Mouse (Mus musculus): ENCODE measurements around the gene Spata46. TPM values are rescaled to one million over a fixed set of nuclear protein-coding genes. Genes with fewer than 3 reads are reported as not detected.

Gene Spata46
- polyA plus RNA-seq, 1 experiment: not detected

GRCm38 (mm10) chr1:170299496-170299895, 9.1 kb upstream of the Spata46 start:
- no peak overlapping the region for H3K4me3 ChIP-seq (ENCODE audit: insufficient read depth, low read length)
- TF ChIP-seq CTCF (IDR thresholded peaks at IDR 0.05; ENCODE audit: borderline replicate concordance, insufficient read depth, low read length): no peak
- TF ChIP-seq POLR2A (IDR thresholded peaks at IDR 0.05; ENCODE audit: low read depth, low read length): no peak
- H3K4me1 ChIP-seq (ENCODE audit: control insufficient read depth, insufficient read depth, low read length): no peaks in the 10 kb centered on the region
- no peak overlapping the region for H3K27ac ChIP-seq (ENCODE audit: insufficient read depth, low read length)

GRCm38 (mm10) chr1:170301686-170302085, 6.9 kb upstream of the Spata46 start:
- no peak overlapping the region for H3K27ac ChIP-seq (ENCODE audit: insufficient read depth, low read length)
- H3K4me1 ChIP-seq (ENCODE audit: control insufficient read depth, insufficient read depth, low read length): no peaks in the 10 kb centered on the region
- H3K4me3 ChIP-seq (ENCODE audit: insufficient read depth, low read length): no peak overlapping the region
- TF ChIP-seq POLR2A (IDR thresholded peaks at IDR 0.05; ENCODE audit: low read depth, low read length) (no peak), CTCF (IDR thresholded peaks at IDR 0.05; ENCODE audit: borderline replicate concordance, insufficient read depth, low read length) (no peak)

GRCm38 (mm10) chr1:170302456-170302855, 6.1 kb upstream of the Spata46 start:
- Histone ChIP-seq H3K4me3 (ENCODE audit: insufficient read depth, low read length) (no peak overlapping the region), H3K27ac (ENCODE audit: insufficient read depth, low read length) (no peak overlapping the region), H3K4me1 (ENCODE audit: control insufficient read depth, insufficient read depth, low read length) (no peaks in the 10 kb centered on the region)
- TF ChIP-seq CTCF (IDR thresholded peaks at IDR 0.05; ENCODE audit: borderline replicate concordance, insufficient read depth, low read length): no peak
- no peak for TF ChIP-seq POLR2A (IDR thresholded peaks at IDR 0.05; ENCODE audit: low read depth, low read length)

GRCm38 (mm10) chr1:170303103-170303502, 5.5 kb upstream of the Spata46 start:
- Histone ChIP-seq H3K27ac (ENCODE audit: insufficient read depth, low read length) (no peak overlapping the region), H3K4me1 (ENCODE audit: control insufficient read depth, insufficient read depth, low read length) (no peaks in the 10 kb centered on the region), H3K4me3 (ENCODE audit: insufficient read depth, low read length) (no peak overlapping the region)
- TF ChIP-seq POLR2A (IDR thresholded peaks at IDR 0.05; ENCODE audit: low read depth, low read length) (no peak), CTCF (IDR thresholded peaks at IDR 0.05; ENCODE audit: borderline replicate concordance, insufficient read depth, low read length) (no peak)

GRCm38 (mm10) chr1:170305002-170305401, 3.6 kb upstream of the Spata46 start:
- no peak overlapping the region for H3K27ac ChIP-seq (ENCODE audit: insufficient read depth, low read length)
- H3K4me3 ChIP-seq (ENCODE audit: insufficient read depth, low read length): no peak overlapping the region
- TF ChIP-seq CTCF (IDR thresholded peaks at IDR 0.05; ENCODE audit: borderline replicate concordance, insufficient read depth, low read length) (no peak), POLR2A (IDR thresholded peaks at IDR 0.05; ENCODE audit: low read depth, low read length) (no peak)
- H3K4me1 ChIP-seq (ENCODE audit: control insufficient read depth, insufficient read depth, low read length): no peaks in the 10 kb centered on the region

GRCm38 (mm10) chr1:170306232-170306631, 2.4 kb upstream of the Spata46 start, which contains the start of gene Gm7694:
Gene Gm7694 (minus strand): TSS chr1:170306332.
- TF ChIP-seq POLR2A (IDR thresholded peaks at IDR 0.05; ENCODE audit: low read depth, low read length) (no peak), CTCF (IDR thresholded peaks at IDR 0.05; ENCODE audit: borderline replicate concordance, insufficient read depth, low read length) (no peak)

GRCm38 (mm10) chr1:170311431-170311830, 2.8 kb downstream of the Spata46 start:
- TF ChIP-seq CTCF (IDR thresholded peaks at IDR 0.05; ENCODE audit: borderline replicate concordance, insufficient read depth, low read length) (no peak), POLR2A (IDR thresholded peaks at IDR 0.05; ENCODE audit: low read depth, low read length) (no peak)
- Histone ChIP-seq H3K4me3 (ENCODE audit: insufficient read depth, low read length) (no peak overlapping the region), H3K4me1 (ENCODE audit: control insufficient read depth, insufficient read depth, low read length) (no peaks in the 10 kb centered on the region), H3K27ac (ENCODE audit: insufficient read depth, low read length) (no peak overlapping the region)

More at GRCm38 (mm10) chr1:170306232-170306631, 2.4 kb upstream of the Spata46 start, which contains the start of gene Gm7694:
- H3K27ac ChIP-seq (ENCODE audit: insufficient read depth, low read length): no peak within 1 kb of the TSS
- H3K4me1 ChIP-seq (ENCODE audit: control insufficient read depth, insufficient read depth, low read length): no peaks in the 10 kb centered on the region
- H3K4me3 ChIP-seq (ENCODE audit: insufficient read depth, low read length): no peak within 1 kb of the TSS

- no peaks in the 10 kb centered on the region for H3K4me1 ChIP-seq (ENCODE audit: control insufficient read depth, insufficient read depth, low read length)
- no peak for TF ChIP-seq POLR2A (IDR thresholded peaks at IDR 0.05; ENCODE audit: low read depth, low read length)
- TF ChIP-seq CTCF (IDR thresholded peaks at IDR 0.05; ENCODE audit: borderline replicate concordance, insufficient read depth, low read length): no peak
- H3K27ac ChIP-seq (ENCODE audit: insufficient read depth, low read length): no peak overlapping the region
- no peak overlapping the region for H3K4me3 ChIP-seq (ENCODE audit: insufficient read depth, low read length)
Measured at GRCm38 (mm10) chr1:170322046-170322445, 13.4 kb downstream of the Spata46 start.

- no peak for TF ChIP-seq POLR2A (IDR thresholded peaks at IDR 0.05; ENCODE audit: low read depth, low read length)
- no peak for TF ChIP-seq CTCF (IDR thresholded peaks at IDR 0.05; ENCODE audit: borderline replicate concordance, insufficient read depth, low read length)
- no peaks in the 10 kb centered on the region for H3K4me1 ChIP-seq (ENCODE audit: control insufficient read depth, insufficient read depth, low read length)
- H3K27ac ChIP-seq (ENCODE audit: insufficient read depth, low read length): no peak overlapping the region
- no peak overlapping the region for H3K4me3 ChIP-seq (ENCODE audit: insufficient read depth, low read length)
Measured at GRCm38 (mm10) chr1:170323001-170323400, 14.4 kb downstream of the Spata46 start.

- no peak for TF ChIP-seq CTCF (IDR thresholded peaks at IDR 0.05; ENCODE audit: borderline replicate concordance, insufficient read depth, low read length)
- no peak for TF ChIP-seq POLR2A (IDR thresholded peaks at IDR 0.05; ENCODE audit: low read depth, low read length)
- Histone ChIP-seq H3K27ac (ENCODE audit: insufficient read depth, low read length) (no peak overlapping the region), H3K4me1 (ENCODE audit: control insufficient read depth, insufficient read depth, low read length) (no peaks in the 10 kb centered on the region), H3K4me3 (ENCODE audit: insufficient read depth, low read length) (no peak overlapping the region)
Measured at GRCm38 (mm10) chr1:170324312-170324711, 15.7 kb downstream of the Spata46 start.

- Histone ChIP-seq H3K27ac (ENCODE audit: insufficient read depth, low read length) (no peak overlapping the region), H3K4me1 (ENCODE audit: control insufficient read depth, insufficient read depth, low read length) (no peaks in the 10 kb centered on the region), H3K4me3 (ENCODE audit: insufficient read depth, low read length) (no peak overlapping the region)
- no peak for TF ChIP-seq POLR2A (IDR thresholded peaks at IDR 0.05; ENCODE audit: low read depth, low read length)
- no peak for TF ChIP-seq CTCF (IDR thresholded peaks at IDR 0.05; ENCODE audit: borderline replicate concordance, insufficient read depth, low read length)
Measured at GRCm38 (mm10) chr1:170325277-170325676, 16.7 kb downstream of the Spata46 start.

Data from embryonic fibroblast, embryonic 13.5 days (primary cell).